Mouse (Mus musculus) midbrain, postnatal 0 days (tissue): ENCODE results near the gene Ogn. TPM values are rescaled to one million over a fixed set of nuclear protein-coding genes. Genes with fewer than 3 reads are reported as not detected.

ENCODE experiments used
- ATAC-seq: fragments of 200-750 bp; cut with Nextera tagmentation; 2 replicates; pipeline ENCODE4 v1.8.0; 2017; ENCODE audit warnings: moderate number of reproducible peaks, mild to moderate bottlenecking, moderate TSS enrichment, moderate library complexity; ENCODE audit not compliant: low FRiP score
- DNase-seq: peaks from one replicate; pipeline ENCODE4 v3.0.0-alpha.2; 2015; ENCODE audit warnings: low spot score
- H3K27ac ChIP-seq: fragments of 300-500 bp; sonication (generic); 2 replicates; pipeline ENCODE4 v1.5.1; 2014; ENCODE audit warnings: low read depth, mild to moderate bottlenecking, low read length, mixed read lengths
- H3K27me3 ChIP-seq: fragments of 300-500 bp; sonication (generic); 2 replicates; pipeline ENCODE4 v1.6.1; 2014; ENCODE audit warnings: low read length, control low read depth, mixed read lengths; ENCODE audit not compliant: insufficient read depth
- H3K36me3 ChIP-seq: fragments of 300-500 bp; sonication (generic); 2 replicates; pipeline ENCODE4 v1.6.1; 2014; ENCODE audit warnings: low read length, control low read depth, mixed read lengths; ENCODE audit not compliant: insufficient read depth
- H3K4me1 ChIP-seq: fragments of 300-500 bp; sonication (generic); 2 replicates; pipeline ENCODE4 v1.6.1; 2014; ENCODE audit warnings: mild to moderate bottlenecking, control low read depth, antibody characterized with exemption, low read length, mixed read lengths; ENCODE audit not compliant: insufficient read depth
- H3K4me2 ChIP-seq: fragments of 300-500 bp; sonication (generic); 2 replicates; pipeline ENCODE4 v1.6.1; 2014; ENCODE audit warnings: low read depth, mild to moderate bottlenecking, low read length, mixed read lengths; ENCODE audit not compliant: poor library complexity, severe bottlenecking
- H3K4me3 ChIP-seq: fragments of 300-500 bp; sonication (generic); 2 replicates; pipeline ENCODE4 v1.5.1; 2014; ENCODE audit warnings: low read depth, mild to moderate bottlenecking, low read length, moderate library complexity
- H3K9ac ChIP-seq: fragments of 300-500 bp; sonication (generic); replicated peaks from 2 replicates; pipeline ENCODE4 v1.6.1; 2014; ENCODE audit warnings: mild to moderate bottlenecking, low read length, moderate library complexity, mixed read lengths; ENCODE audit not compliant: poor library complexity, severe bottlenecking
- H3K9me3 ChIP-seq: fragments of 300-500 bp; sonication (generic); 2 replicates; pipeline ENCODE4 v1.6.1; 2016; ENCODE audit warnings: low read length, control low read depth
- CTCF ChIP-seq: IDR thresholded peaks from 2 replicates; pipeline ENCODE4 v1.5.1; 2016; ENCODE audit warnings: antibody characterized with exemption, mild to moderate bottlenecking
- WGBS: fragments of 180-500 bp; shearing (Covaris S2); extraction: QIAGEN DNeasy Blood & Tissue Kit; methylation state at CpG from one replicate; pipeline ENCODE4 v1.1.7; 2014; 5-methylcytosine and 5-hydroxymethylcytosine counted together
- polyA plus RNA-seq: library from polyadenylated mRNA; unstranded; fragments of >200 nt; fragmentation: Nextera tagmentation; extraction: Ambion mirVana; gene quantifications from 2 replicates; pipeline ENCODE4 v1.2.1, GENCODE M21; 2015
- total RNA-seq: library from RNA; depleted of rRNA; stranded (reverse); fragments of >200 nt; gene quantifications from 2 replicates; pipeline ENCODE4 v1.2.3, GENCODE M21; 2014; rRNA removed

The Ogn gene
- total RNA-seq (19.7 and 20.7 TPM in 2 replicates), polyA plus RNA-seq (13.8 and 15.5 TPM in 2 replicates)

DNA sequence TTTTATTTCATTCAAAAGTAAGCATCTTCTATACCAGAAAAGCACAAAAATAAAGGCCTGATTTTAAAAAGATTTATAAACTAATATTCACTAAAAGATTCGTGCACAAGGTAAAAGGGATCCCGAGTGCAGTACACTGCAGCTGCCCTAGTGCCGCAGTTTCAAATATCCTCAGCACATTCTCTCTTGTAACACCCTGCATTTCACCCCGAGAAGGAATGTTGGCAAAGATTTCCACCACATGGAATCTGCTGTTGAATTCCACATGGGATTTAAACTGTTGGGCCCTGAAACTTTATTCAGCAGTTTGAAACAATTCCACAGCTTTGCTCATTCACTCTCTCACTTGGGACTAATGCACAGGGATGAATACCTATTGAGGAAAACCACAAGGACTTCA is at the start of gene Ogn:
Gene Ogn, plus strand, starts transcription at position 333 of the 400 bp plus-strand sequence.
- H3K4me3 ChIP-seq: no peak within 1 kb of the TSS
- H3K27ac ChIP-seq: no peak within 1 kb of the TSS
- no peaks in the 10 kb centered on the region for H3K4me1 ChIP-seq
- H3K27me3 ChIP-seq: no peaks in the 10 kb centered on the region
- no peak within 1 kb of the TSS for H3K9ac ChIP-seq
- no peak for DNase-seq
- H3K36me3 ChIP-seq: no peaks in the 10 kb centered on the region
- no peak for TF ChIP-seq CTCF
- no peak within 1 kb of the TSS for H3K4me2 ChIP-seq
- no peaks in the 10 kb centered on the region for H3K9me3 ChIP-seq
- 65% methylated on average over 4 of the region's 4 CpGs for WGBS
- no peak for ATAC-seq

DNA sequence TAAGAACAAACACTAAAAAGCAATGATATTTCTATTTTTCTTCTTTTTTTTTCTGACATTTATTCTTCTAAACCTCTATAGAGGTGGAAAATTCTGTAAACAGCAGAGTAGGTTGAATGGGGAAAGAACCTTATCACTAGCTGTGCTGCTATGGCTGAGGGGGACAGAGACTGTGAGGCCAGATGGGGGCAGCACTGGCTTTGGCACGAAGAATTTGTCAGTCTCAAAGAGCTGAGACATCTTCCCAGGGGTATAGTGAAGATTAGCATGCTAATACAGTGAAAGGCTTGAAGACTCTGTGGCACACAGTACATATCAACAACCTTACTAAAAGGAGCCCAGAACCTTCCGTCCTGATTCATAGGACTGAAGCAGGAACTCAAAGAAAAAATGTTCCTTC is 48.7 kb upstream of the Ogn start:
- no peaks in the 10 kb centered on the region for H3K9me3 ChIP-seq
- H3K9ac ChIP-seq: no peak overlapping the region
- TF ChIP-seq CTCF: peak; percentile 58
- no peak overlapping the region for H3K4me3 ChIP-seq
- WGBS: 29% methylated on average over 2 of the region's 2 CpGs
- DNase-seq (peak; percentile 26), ATAC-seq (no peak)
- no peaks in the 10 kb centered on the region for H3K36me3 ChIP-seq
- H3K4me1 ChIP-seq: no peaks in the 10 kb centered on the region
- H3K4me2 ChIP-seq: no peak overlapping the region
- no peak overlapping the region for H3K27ac ChIP-seq
- H3K27me3 ChIP-seq: no peaks in the 10 kb centered on the region

DNA sequence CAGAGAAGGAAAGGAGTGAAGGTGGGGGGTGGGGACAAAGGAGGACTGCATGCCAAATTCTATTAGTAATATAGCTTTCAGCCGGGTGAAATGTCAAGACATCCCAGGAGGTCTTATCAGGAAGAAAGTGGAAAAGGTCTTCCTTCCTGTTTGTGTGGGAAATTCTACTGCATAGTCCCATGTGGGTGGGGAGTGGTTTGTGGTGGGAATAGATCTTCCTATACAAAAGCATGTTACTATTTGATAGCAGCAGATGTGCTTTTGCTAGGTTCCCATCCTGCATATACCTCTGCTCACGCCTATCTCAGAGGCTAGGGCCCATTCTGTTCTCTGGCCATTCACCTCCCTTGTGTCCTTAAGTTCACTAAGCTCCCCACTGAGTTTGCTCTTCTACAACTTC is 47.0 kb upstream of the Ogn start:
- WGBS: 68% methylated on average over 2 of the region's 2 CpGs
- Histone ChIP-seq H3K4me1 (no peaks in the 10 kb centered on the region), H3K27me3 (no peaks in the 10 kb centered on the region), H3K4me3 (no peak overlapping the region), H3K27ac (no peak overlapping the region), H3K36me3 (no peaks in the 10 kb centered on the region), H3K9ac (no peak overlapping the region), H3K9me3 (no peaks in the 10 kb centered on the region), H3K4me2 (no peak overlapping the region)
- DNase-seq (no peak), ATAC-seq (no peak)
- no peak for TF ChIP-seq CTCF

DNA sequence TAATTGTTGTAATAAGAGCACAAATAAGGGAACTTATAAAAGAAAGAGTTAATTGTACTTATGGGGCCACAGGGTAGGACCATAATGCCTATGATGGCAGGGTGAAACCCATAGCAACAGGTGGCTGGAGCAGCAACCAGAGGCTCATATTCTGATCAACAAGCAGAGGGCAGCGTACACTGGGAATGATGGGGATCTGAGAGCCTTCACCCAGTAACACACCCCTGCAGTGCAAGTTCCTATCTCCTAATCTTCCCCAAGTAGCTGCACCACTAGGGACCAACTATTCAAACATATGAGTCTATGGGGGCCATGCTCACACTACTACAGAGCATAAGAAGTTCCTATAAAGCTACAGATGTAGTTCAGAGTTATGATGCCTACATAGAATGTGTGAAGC is 43.5 kb upstream of the Ogn start:
- no peak for DNase-seq
- H3K4me2 ChIP-seq: no peak overlapping the region
- H3K4me3 ChIP-seq: no peak overlapping the region
- no peak overlapping the region for H3K9ac ChIP-seq
- no peaks in the 10 kb centered on the region for H3K9me3 ChIP-seq
- no peaks in the 10 kb centered on the region for H3K36me3 ChIP-seq
- whole genome bisulfite sequencing: 85% methylated on average over 1 of the region's 1 CpGs
- no peaks in the 10 kb centered on the region for H3K4me1 ChIP-seq
- no peaks in the 10 kb centered on the region for H3K27me3 ChIP-seq
- TF ChIP-seq CTCF: no peak
- H3K27ac ChIP-seq: no peak overlapping the region
- no peak for ATAC-seq

DNA sequence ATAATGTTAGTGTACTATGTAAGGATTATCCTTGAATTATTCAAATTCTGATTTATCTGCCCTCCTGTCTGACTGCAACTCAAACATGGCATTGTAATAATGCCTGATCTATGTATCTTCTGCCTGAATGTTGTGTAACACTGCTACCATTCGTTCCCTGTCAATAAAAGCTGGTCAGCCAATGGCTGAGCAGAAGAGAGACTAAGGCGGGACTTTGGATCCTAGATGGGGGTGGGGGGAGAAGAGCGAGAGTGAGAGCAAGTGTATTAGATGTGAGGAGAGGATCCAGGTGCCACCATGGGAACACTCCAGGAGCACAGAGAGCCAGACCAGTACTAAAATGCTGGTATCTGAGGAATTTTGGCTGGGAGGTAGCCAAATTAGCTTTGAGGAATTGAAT is 37.5 kb upstream of the Ogn start:
- H3K36me3 ChIP-seq: no peaks in the 10 kb centered on the region
- no peak overlapping the region for H3K9ac ChIP-seq
- DNase-seq: no peak
- no peaks in the 10 kb centered on the region for H3K9me3 ChIP-seq
- no peaks in the 10 kb centered on the region for H3K4me1 ChIP-seq
- ATAC-seq: no peak
- TF ChIP-seq CTCF: no peak
- no peak overlapping the region for H3K4me3 ChIP-seq
- 67% methylated on average over 3 of the region's 3 CpGs for WGBS
- H3K27me3 ChIP-seq: no peaks in the 10 kb centered on the region
- H3K27ac ChIP-seq: no peak overlapping the region
- no peak overlapping the region for H3K4me2 ChIP-seq

DNA sequence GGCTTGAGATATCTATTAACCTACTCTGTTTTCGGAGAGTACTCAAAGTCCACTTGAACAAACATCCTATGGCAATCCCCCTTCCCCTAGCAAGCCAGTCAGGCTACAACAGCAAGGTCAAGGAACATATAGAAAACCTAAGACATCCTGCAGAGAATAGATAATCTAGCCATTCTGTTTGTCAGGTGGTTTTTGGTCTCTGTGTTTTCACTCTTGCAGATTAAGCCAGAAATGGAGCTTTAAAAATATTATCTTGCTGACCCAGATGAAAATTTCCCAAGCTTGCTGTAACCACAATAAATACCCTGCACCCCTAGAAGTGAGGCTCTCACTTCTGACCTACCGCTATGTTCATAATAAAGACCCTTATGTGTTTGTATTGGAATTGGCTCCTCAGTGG is 36.4 kb upstream of the Ogn start:
- TF ChIP-seq CTCF: no peak
- H3K27ac ChIP-seq: no peak overlapping the region
- no peak for DNase-seq
- H3K9ac ChIP-seq: no peak overlapping the region
- H3K4me1 ChIP-seq: no peaks in the 10 kb centered on the region
- 87% methylated on average over 2 of the region's 2 CpGs for WGBS
- no peak for ATAC-seq
- H3K27me3 ChIP-seq: no peaks in the 10 kb centered on the region
- no peak overlapping the region for H3K4me3 ChIP-seq
- H3K4me2 ChIP-seq: no peak overlapping the region
- no peaks in the 10 kb centered on the region for H3K36me3 ChIP-seq
- no peaks in the 10 kb centered on the region for H3K9me3 ChIP-seq
